Mouse (Mus musculus) heart, embryonic 16.5 days (tissue): Measurements from ENCODE around the gene Olfr667. TPM values are rescaled to one million over a fixed set of nuclear protein-coding genes. Genes with fewer than 3 reads are reported as not detected.
"Not testable (repeated sequence)": the region's sequence is repeated elsewhere in the genome, so short reads cannot be mapped to it uniquely, and the experiment has no call there.

Experiments
- ATAC-seq: fragments of 200-750 bp; cut with Nextera tagmentation; replicated peaks from 2 replicates; pipeline ENCODE4 v1.8.0; 2017; ENCODE audit warnings: moderate number of reproducible peaks; ENCODE audit not compliant: insufficient read depth, low FRiP score; ENCODE audit errors: extremely low read depth
- H3K27ac ChIP-seq: fragments of 300-500 bp; sonication (generic); 2 replicates; pipeline ENCODE4 v1.5.1; 2014; ENCODE audit warnings: mild to moderate bottlenecking, low read length, control low read depth, moderate library complexity
- H3K27me3 ChIP-seq: fragments of 300-500 bp; sonication (generic); 2 replicates; pipeline ENCODE4 v1.6.1; 2014; ENCODE audit warnings: low read length, mixed read lengths; ENCODE audit not compliant: control insufficient read depth, insufficient read depth
- H3K36me3 ChIP-seq: fragments of 300-500 bp; sonication (generic); 2 replicates; pipeline ENCODE4 v1.6.1; 2014; ENCODE audit not compliant: control insufficient read depth, insufficient read depth
- H3K4me1 ChIP-seq: fragments of 300-500 bp; sonication (generic); 2 replicates; pipeline ENCODE4 v1.6.1; 2014; ENCODE audit warnings: low read length, mixed read lengths; ENCODE audit not compliant: control insufficient read depth, insufficient read depth
- H3K4me2 ChIP-seq: fragments of 300-500 bp; sonication (generic); 2 replicates; pipeline ENCODE4 v1.6.1; 2014; ENCODE audit warnings: low read depth, mild to moderate bottlenecking, control low read depth, low read length
- H3K4me3 ChIP-seq: fragments of 300-500 bp; sonication (generic); 2 replicates; pipeline ENCODE4 v1.5.1; 2014; ENCODE audit warnings: mild to moderate bottlenecking, control low read depth, low read length
- H3K9ac ChIP-seq: fragments of 300-500 bp; sonication (generic); 2 replicates; pipeline ENCODE4 v1.6.1; 2014; ENCODE audit warnings: low read length, control low read depth
- H3K9me3 ChIP-seq: fragments of 300-500 bp; sonication (generic); replicated peaks from 2 replicates; pipeline ENCODE4 v1.6.1; 2016; ENCODE audit warnings: low read length; ENCODE audit not compliant: control insufficient read depth
- WGBS: fragments of 180-500 bp; shearing (Covaris S2); extraction: QIAGEN DNeasy Blood & Tissue Kit; methylation state at CpG from one replicate; pipeline ENCODE4 v1.1.7; 2014; 5-methylcytosine and 5-hydroxymethylcytosine counted together
- polyA plus RNA-seq: library from polyadenylated mRNA; unstranded; fragments of >200 nt; fragmentation: Nextera tagmentation; extraction: Ambion mirVana; gene quantifications from 2 replicates; pipeline ENCODE4 v1.2.1, GENCODE M21; 2015

Gene Olfr667
- polyA plus RNA-seq = not detected in 2 replicates

DNA sequence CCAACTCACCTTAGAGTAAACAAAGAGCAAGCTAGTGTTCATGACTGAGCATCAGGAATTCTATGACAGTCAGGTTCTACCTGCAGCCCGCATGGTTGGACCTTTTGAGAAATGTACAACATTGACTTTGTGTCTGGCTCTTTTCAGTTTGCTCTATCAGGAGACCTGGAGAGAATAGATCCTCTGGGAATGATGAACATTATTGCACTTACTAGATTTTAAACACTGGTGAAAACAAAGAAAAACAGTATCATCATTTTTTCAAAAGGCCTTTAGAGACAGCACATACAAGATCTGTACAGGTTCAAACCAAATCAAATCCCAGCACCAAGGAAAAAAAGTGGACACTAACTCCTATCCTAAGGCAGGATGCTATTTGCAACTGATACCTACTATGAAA, at the start of gene Olfr667:
TSS of gene Olfr667 (minus strand) at position 101 of the 400 bp plus-strand sequence.
- Histone ChIP-seq H3K4me2 (no peak within 1 kb of the TSS), H3K9ac (no peak within 1 kb of the TSS), H3K4me1 (no peaks in the 10 kb centered on the region), H3K9me3 (no peaks in the 10 kb centered on the region), H3K27ac (no peak within 1 kb of the TSS), H3K36me3 (no peaks in the 10 kb centered on the region), H3K27me3 (no peaks in the 10 kb centered on the region), H3K4me3 (no peak within 1 kb of the TSS)
- WGBS = 72% methylated on average over 1 of the region's 1 CpGs
- ATAC-seq = no peak

DNA sequence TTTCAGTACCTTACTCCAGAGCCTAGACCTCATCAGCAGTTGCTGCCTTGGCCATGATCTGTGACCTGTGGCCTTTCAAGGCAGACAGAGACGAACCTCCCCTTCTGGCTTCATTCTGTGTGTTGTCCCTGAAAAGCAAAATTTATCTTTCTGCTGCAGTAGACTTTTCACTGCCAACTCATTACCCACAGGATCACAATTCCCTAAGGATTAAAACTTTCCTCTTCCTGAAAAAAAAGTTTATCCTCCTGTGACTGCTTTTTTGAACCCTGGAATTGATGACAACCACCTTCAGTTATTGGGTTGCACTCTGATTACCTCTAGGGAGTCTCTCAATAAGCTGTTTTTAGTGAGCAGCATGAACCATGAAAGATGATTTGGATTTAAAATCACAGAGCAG, 41.2 kb upstream of the Olfr667 start, which contains the start of gene Olfr670:
TSS of gene Olfr670 (minus strand) at position 101 of the 400 bp plus-strand sequence.
- 21% methylated on average over 1 of the region's 1 CpGs for WGBS

DNA sequence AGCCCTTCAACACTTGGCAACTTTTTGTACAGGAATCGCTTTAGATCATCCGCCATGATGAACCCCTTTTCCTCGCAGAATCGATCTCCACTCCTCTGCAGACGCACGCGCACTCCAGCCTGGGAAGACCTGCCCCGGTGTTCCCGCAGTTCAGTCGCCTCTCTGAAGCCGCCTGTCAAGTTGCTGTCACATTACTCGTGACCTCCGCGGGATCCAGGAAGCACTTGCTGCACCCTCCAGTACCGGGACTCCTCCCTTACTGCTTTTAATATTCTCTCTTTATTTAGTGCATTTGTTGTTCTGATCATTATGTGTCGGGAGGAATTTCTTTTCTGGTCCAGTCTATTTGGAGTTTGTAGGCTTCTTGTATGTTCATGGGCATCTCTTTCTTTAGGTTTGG, 29.0 kb upstream of the Olfr667 start:
- H3K4me2 ChIP-seq, H3K4me1 ChIP-seq, ATAC-seq, H3K9ac ChIP-seq, H3K27ac ChIP-seq, H3K36me3 ChIP-seq, H3K27me3 ChIP-seq, H3K9me3 ChIP-seq, H3K4me3 ChIP-seq: not testable (repeated sequence)
- 89% methylated on average over 16 of the region's 16 CpGs for WGBS

More for the DNA sequence above, 41.2 kb upstream of the Olfr667 start, which contains the start of gene Olfr670:
- no peaks in the 10 kb centered on the region for H3K36me3 ChIP-seq
- H3K4me2 ChIP-seq = no peak within 1 kb of the TSS
- no peak within 1 kb of the TSS for H3K9ac ChIP-seq
- H3K4me1 ChIP-seq = no peaks in the 10 kb centered on the region
- no peaks in the 10 kb centered on the region for H3K27me3 ChIP-seq
- no peak within 1 kb of the TSS for H3K27ac ChIP-seq
- ATAC-seq = no peak
- no peak within 1 kb of the TSS for H3K4me3 ChIP-seq
- H3K9me3 ChIP-seq = no peaks in the 10 kb centered on the region

DNA sequence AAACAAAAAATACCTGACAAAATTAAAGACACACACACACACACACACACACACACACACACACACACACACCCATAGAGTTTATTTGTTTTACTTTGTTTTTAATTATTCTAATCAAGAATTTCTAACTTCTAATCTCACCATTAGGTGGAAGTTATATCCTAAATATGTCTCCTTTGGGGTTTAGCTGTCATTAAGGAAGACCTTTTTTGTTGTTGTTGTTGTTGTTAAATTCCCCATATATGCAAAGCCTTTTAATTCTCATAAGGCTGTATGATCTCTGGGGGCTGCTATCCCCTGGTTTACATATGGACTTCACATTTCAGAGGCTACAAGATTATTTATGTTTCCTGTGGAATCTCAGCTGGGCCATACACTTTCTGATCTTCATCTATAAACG, 12.7 kb upstream of the Olfr667 start, which contains the start of gene Olfr669:
TSS of gene Olfr669 (plus strand) at position 301 of the 400 bp plus-strand sequence.
- no peaks in the 10 kb centered on the region for H3K4me1 ChIP-seq
- no peak within 1 kb of the TSS for H3K9ac ChIP-seq
- 86% methylated on average over 1 of the region's 1 CpGs for WGBS
- no peaks in the 10 kb centered on the region for H3K9me3 ChIP-seq
- no peak within 1 kb of the TSS for H3K4me3 ChIP-seq
- ATAC-seq = no peak
- H3K4me2 ChIP-seq = no peak within 1 kb of the TSS
- no peak within 1 kb of the TSS for H3K27ac ChIP-seq
- H3K36me3 ChIP-seq = no peaks in the 10 kb centered on the region
- H3K27me3 ChIP-seq = no peaks in the 10 kb centered on the region

DNA sequence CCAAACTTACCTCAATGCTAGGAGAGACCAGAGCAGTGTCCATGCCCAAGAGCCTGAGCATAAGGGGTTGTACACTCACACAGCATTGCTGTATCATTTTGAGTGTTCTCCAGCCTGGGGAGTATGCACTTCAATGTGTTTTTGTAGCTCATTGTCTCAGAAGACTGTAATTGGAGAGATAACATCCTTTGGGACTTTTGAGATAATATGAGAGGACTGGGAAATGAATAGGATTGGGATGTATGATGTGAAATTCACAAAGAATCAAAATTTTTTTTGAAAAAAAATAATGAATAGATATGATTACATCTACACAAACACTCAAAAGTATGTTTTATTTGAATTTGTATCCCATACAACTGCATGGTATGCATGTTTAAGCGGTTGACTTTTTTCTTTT, 6.7 kb upstream of the Olfr667 start, which contains the start of gene Olfr668:
TSS of gene Olfr668 (minus strand) at position 101 of the 400 bp plus-strand sequence.
- H3K36me3 ChIP-seq = no peaks in the 10 kb centered on the region
- H3K27me3 ChIP-seq = no peaks in the 10 kb centered on the region
- H3K4me1 ChIP-seq = no peaks in the 10 kb centered on the region
- H3K9ac ChIP-seq = no peak within 1 kb of the TSS
- no peak for ATAC-seq
- no peaks in the 10 kb centered on the region for H3K9me3 ChIP-seq
- no peak within 1 kb of the TSS for H3K4me3 ChIP-seq
- H3K27ac ChIP-seq = no peak within 1 kb of the TSS
- 67% methylated on average over 1 of the region's 1 CpGs for WGBS
- no peak within 1 kb of the TSS for H3K4me2 ChIP-seq

DNA sequence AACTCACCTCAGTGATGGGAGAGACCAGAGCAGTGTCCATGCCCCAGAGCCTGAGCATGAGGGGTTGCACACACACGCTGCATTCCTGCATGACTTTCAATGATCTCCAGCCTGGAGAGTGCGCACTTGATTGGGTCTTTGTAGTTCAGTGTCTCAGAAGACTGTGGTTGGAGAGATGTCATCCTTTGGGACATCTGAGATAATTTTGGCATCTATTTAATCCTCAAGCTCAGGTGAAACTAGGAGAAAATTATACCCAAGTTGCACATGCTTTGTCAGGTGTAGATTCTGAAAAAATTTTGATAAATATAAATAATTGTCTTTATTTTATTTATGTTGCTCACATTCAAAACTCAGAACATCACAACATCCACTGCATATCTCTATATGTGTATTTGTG, 25.4 kb downstream of the Olfr667 start, which contains the start of gene Olfr666:
TSS of gene Olfr666 (minus strand) at position 101 of the 400 bp plus-strand sequence.
- Histone ChIP-seq H3K9me3 (0 out of 2 replicates have a peak, but pooled peaks cover 2% of the 10 kb centered on the region), H3K4me3 (no peak within 1 kb of the TSS), H3K27ac (no peak within 1 kb of the TSS), H3K9ac (no peak within 1 kb of the TSS), H3K36me3 (no peaks in the 10 kb centered on the region), H3K27me3 (no peaks in the 10 kb centered on the region), H3K4me2 (no peak within 1 kb of the TSS), H3K4me1 (no peaks in the 10 kb centered on the region)
- no peak for ATAC-seq
- 83% methylated on average over 2 of the region's 2 CpGs for WGBS

DNA sequence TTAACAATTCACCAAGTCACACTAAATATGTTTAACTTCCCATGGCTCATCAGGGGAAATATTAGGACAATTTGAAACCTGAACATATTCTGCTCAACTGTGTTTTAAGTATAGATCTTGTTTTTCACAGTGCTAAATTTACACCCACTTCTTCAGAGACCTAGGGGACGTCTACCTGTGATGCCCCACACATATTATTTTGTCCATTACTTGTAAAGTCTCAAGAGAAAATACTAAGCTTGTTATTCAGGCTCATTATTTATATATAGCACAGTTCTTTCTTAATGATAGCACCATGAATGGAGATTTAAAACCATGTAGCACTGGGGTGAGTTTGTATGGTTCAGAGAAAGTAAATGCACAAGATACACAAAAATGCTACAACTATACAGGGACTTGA, 43.6 kb downstream of the Olfr667 start, which contains the start of gene Olfr665:
TSS of gene Olfr665 (plus strand) at position 301 of the 400 bp plus-strand sequence.
- Histone ChIP-seq H3K27me3 (no peaks in the 10 kb centered on the region), H3K9me3 (no peaks in the 10 kb centered on the region), H3K4me2 (no peak within 1 kb of the TSS), H3K4me3 (no peak within 1 kb of the TSS), H3K36me3 (no peaks in the 10 kb centered on the region), H3K9ac (no peak within 1 kb of the TSS), H3K27ac (no peak within 1 kb of the TSS), H3K4me1 (no peaks in the 10 kb centered on the region)
- 24% methylated on average over 1 of the region's 1 CpGs for WGBS
- ATAC-seq = no peak

Other genes starting within 250 kb of the Olfr667 start
- gene Olfr661, start 235.0 kb downstream of the Olfr667 start, polyA plus RNA-seq = not detected in 2 replicates
- gene Usp17le, start 144.0 kb downstream of the Olfr667 start, polyA plus RNA-seq = not detected in 2 replicates
- gene Usp17lb, start 78.9 kb downstream of the Olfr667 start, polyA plus RNA-seq = not detected in 2 replicates
- not detected in 2 replicates for gene Usp17la, start 64.5 kb downstream of the Olfr667 start, polyA plus RNA-seq
- not detected in 2 replicates for gene Olfr665, start 43.5 kb downstream of the Olfr667 start, polyA plus RNA-seq
- not detected in 2 replicates for gene Olfr666, start 25.5 kb downstream of the Olfr667 start, polyA plus RNA-seq
- gene Olfr668, start 6.6 kb upstream of the Olfr667 start, polyA plus RNA-seq = not detected in 2 replicates
- gene Olfr669, start 12.8 kb upstream of the Olfr667 start, polyA plus RNA-seq = not detected in 2 replicates
- not detected in 2 replicates for gene Olfr670, start 41.1 kb upstream of the Olfr667 start, polyA plus RNA-seq
- gene Olfr671, start 57.6 kb upstream of the Olfr667 start, polyA plus RNA-seq = not detected in 2 replicates
- not detected in 2 replicates for gene Olfr672, start 80.5 kb upstream of the Olfr667 start, polyA plus RNA-seq
- not detected in 2 replicates for gene Olfr675, start 107.0 kb upstream of the Olfr667 start, polyA plus RNA-seq
- not detected in 2 replicates for gene Olfr676, start 111.2 kb upstream of the Olfr667 start, polyA plus RNA-seq
- not detected in 2 replicates for gene Olfr677, start 129.9 kb upstream of the Olfr667 start, polyA plus RNA-seq
- not detected in 2 replicates for gene Olfr678, start 143.0 kb upstream of the Olfr667 start, polyA plus RNA-seq
- gene Olfr679, start 159.7 kb upstream of the Olfr667 start, polyA plus RNA-seq = not detected in 2 replicates
- gene Olfr680-ps1, start 171.3 kb upstream of the Olfr667 start, polyA plus RNA-seq = not detected in 2 replicates
- not detected in 2 replicates for gene Olfr681, start 195.4 kb upstream of the Olfr667 start, polyA plus RNA-seq
- gene Olfr683, start 225.5 kb upstream of the Olfr667 start, polyA plus RNA-seq = not detected in 2 replicates
- gene Olfr684, start 242.2 kb upstream of the Olfr667 start, polyA plus RNA-seq = not detected in 2 replicates